Comparison of ENCODE assay signal across 7 mouse cellular contexts in the genomic region with DNA sequence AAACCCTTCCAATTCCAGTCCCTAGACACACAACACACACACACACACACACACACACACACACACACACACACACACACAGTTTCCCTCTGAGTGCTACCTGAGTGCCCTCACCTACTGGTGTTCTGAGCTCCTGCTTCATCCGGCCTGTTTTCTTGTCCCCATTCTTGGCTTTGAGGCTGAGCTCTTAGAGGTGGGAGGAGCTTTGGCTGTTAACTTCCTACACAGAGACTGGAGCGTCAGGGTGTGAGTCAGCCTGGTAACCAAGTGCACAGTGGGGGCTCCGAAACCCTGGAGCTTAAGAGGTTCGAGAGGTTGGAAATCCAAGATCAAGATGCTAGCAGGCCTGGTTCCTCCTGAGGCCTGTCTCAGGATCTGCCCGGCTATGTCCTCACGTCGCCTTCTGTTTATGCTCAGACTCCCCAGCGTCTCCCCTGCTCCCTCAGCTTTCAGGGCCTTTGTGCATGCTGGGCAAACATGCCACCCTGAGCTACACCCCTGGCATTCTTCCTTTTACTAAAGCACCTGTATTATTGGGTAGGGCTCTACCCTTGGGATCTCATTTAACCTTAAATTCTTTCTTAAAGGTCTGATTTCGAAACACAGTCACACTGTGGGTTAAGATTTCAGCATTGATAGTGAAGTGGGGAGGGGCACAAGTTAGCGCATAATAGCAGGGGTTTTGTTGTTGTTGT. TPM values are rescaled to one million over a fixed set of nuclear protein-coding genes. Genes with fewer than 3 reads are reported as not detected.
DNase-seq lines count a peak whose midpoint lies in the region; ATAC-seq and TF ChIP-seq lines count a peak whose summit lies in the region.

No protein-coding gene starts in this region.

- intact Hi-C loops in left cerebral cortex, postnatal 36 days (cut with DNase I) = no loop called here
- intact Hi-C loops in gastrocnemius, adult 2 months (cut with DNase I) = no loop called here

- ATAC-seq in megakaryocyte-erythroid progenitor cell, adult 5-6 weeks (replicated peaks; ENCODE audit: low FRiP score, low TSS enrichment, poor library complexity, severe bottlenecking) = no peak
- ATAC-seq in hindbrain, embryonic 14.5 days (ENCODE audit: low FRiP score) = no peak

- no peak for TF ChIP-seq CTCF in gastrocnemius, adult 2 months (IDR thresholded peaks at IDR 0.05)

- H3K4me2 ChIP-seq in hindbrain, embryonic 14.5 days (replicated peaks) = no peak overlapping the region

- H3K36me3 ChIP-seq in hindbrain, embryonic 14.5 days (replicated peaks; ENCODE audit: control insufficient read depth, insufficient read depth) = no peaks in the 10 kb centered on the region

- H3K27ac ChIP-seq in gastrocnemius, adult 2 months = no peak overlapping the region
- H3K27ac ChIP-seq in hindbrain, embryonic 14.5 days = no peak overlapping the region

- H3K27me3 ChIP-seq in hindbrain, embryonic 14.5 days (ENCODE audit: control insufficient read depth, insufficient read depth, low read length) = no peaks in the 10 kb centered on the region

- no peak overlapping the region for H3K4me3 ChIP-seq in gastrocnemius, adult 2 months
- H3K4me3 ChIP-seq in hindbrain, embryonic 14.5 days (replicated peaks; ENCODE audit: low read length) = no peak overlapping the region

- no peaks in the 10 kb centered on the region for H3K9me3 ChIP-seq in hindbrain, embryonic 14.5 days (ENCODE audit: control insufficient read depth, low read length)

- no peaks in the 10 kb centered on the region for H3K4me1 ChIP-seq in hindbrain, embryonic 14.5 days (replicated peaks; ENCODE audit: control insufficient read depth, insufficient read depth, low read length)

- peak; percentile 21 for DNase-seq in thymus, postnatal 4 days
- DNase-seq in thymus, postnatal 25 days = no peak
- DNase-seq in cerebellum, adult 11-12 months = peak; percentile 62
- peak; percentile 38 to 49 for DNase-seq in left cerebral cortex, postnatal 36 days (ENCODE audit: low spot score in 2 of 2)
- no peak for DNase-seq in gastrocnemius, adult 2 months
- DNase-seq in hindbrain, embryonic 14.5 days (ENCODE audit: low spot score) = no peak

- H3K9ac ChIP-seq in hindbrain, embryonic 14.5 days = no peak overlapping the region

- 70% methylated on average over 10 of the region's 10 CpGs for WGBS in hindbrain, embryonic 14.5 days

RNA-seq across cellular contexts. Expression of a gene that starts 45.0 kb away (rescaled TPM):
- total RNA-seq in left cerebral cortex, postnatal 36 days (2021) = 100 to 1,000 TPM; 258 TPM
- total RNA-seq in megakaryocyte-erythroid progenitor cell, adult 5-6 weeks (2014; fragmentation: Nextera tagmentation) = not detected in 2 replicates
- not detected in 2 replicates for total RNA-seq in megakaryocyte-erythroid progenitor cell, adult 5-6 weeks (2017)
- total RNA-seq in gastrocnemius, adult 2 months (2021) = 1 to 10 TPM; 1.0 to 5.6 TPM
- 35.7 and 44.8 TPM in 2 replicates for polyA plus RNA-seq in hindbrain, embryonic 14.5 days (2014; fragmentation: Nextera tagmentation; extraction: Ambion mirVana)

Comparison
In these comparisons a context has a peak if more than half of its experiments do, and no peak if none do; other contexts are left out.
1. DNase-seq: peak in thymus, postnatal 4 days (single experiment), cerebellum, adult 11-12 months (single experiment) and left cerebral cortex, postnatal 36 days (2 of 2); none in thymus, postnatal 25 days (single experiment), gastrocnemius, adult 2 months (single experiment) and hindbrain, embryonic 14.5 days (single experiment).
2. RNA of a gene that starts 45.0 kb away (total RNA-seq): 258 TPM in left cerebral cortex, postnatal 36 days; 1.0 to 5.6 TPM in gastrocnemius, adult 2 months and not detected in megakaryocyte-erythroid progenitor cell, adult 5-6 weeks; every median in the first group is over 10 times any median in the second.